Mouse (Mus musculus) bone marrow, adult 2 months (tissue): ENCODE data around the gene Tsc22d4. TPM values are rescaled to one million over a fixed set of nuclear protein-coding genes. Genes with fewer than 3 reads are reported as not detected.

Experiments used
- H3K27ac ChIP-seq: fragments of 200-500 bp; 2 replicates; pipeline ENCODE4 v1.5.1; 2012; ENCODE audit warnings: low read depth, mild to moderate bottlenecking, control low read depth, inconsistent platforms, low read length; ENCODE audit not compliant: control insufficient read depth, poor library complexity, insufficient read depth
- H3K4me1 ChIP-seq: fragments of 200-500 bp; 2 replicates; pipeline ENCODE4 v1.6.1; 2011; ENCODE audit warnings: low read length; ENCODE audit not compliant: control insufficient read depth, insufficient read depth
- H3K4me3 ChIP-seq: fragments of 200-500 bp; replicated peaks from 2 replicates; pipeline ENCODE3; 2011; ENCODE audit warnings: mild to moderate bottlenecking, low read depth, low read length, control low read depth; ENCODE audit not compliant: control insufficient read depth
- CTCF ChIP-seq: fragments of 200-500 bp; IDR thresholded peaks from 2 replicates; pipeline ENCODE4 v1.5.1; 2011; ENCODE audit warnings: low read length, control low read depth; ENCODE audit not compliant: control insufficient read depth, insufficient read depth
- POLR2A ChIP-seq: fragments of 200-500 bp; IDR thresholded peaks from 2 replicates; pipeline ENCODE4 v1.6.1; 2011; ENCODE audit warnings: low read depth, mild to moderate bottlenecking, control low read depth, low read length, borderline replicate concordance; ENCODE audit not compliant: control insufficient read depth
- WGBS: fragments of 180-500 bp; shearing (Covaris S2); methylation state at CpG from one replicate; pipeline ENCODE4 v1.1.7; 2018; 5-methylcytosine and 5-hydroxymethylcytosine counted together
- polyA plus RNA-seq: library from polyadenylated mRNA; stranded (reverse); fragments of >200 nt; gene quantifications from 2 replicates; pipeline ENCODE4 v1.2.4, GENCODE M21; 2011; ENCODE audit warnings: low replicate concordance; ENCODE audit not compliant: missing spikeins, insufficient read depth, insufficient read length

Gene Tsc22d4
- polyA plus RNA-seq, 1 experiment, result 144 TPM

DNA sequence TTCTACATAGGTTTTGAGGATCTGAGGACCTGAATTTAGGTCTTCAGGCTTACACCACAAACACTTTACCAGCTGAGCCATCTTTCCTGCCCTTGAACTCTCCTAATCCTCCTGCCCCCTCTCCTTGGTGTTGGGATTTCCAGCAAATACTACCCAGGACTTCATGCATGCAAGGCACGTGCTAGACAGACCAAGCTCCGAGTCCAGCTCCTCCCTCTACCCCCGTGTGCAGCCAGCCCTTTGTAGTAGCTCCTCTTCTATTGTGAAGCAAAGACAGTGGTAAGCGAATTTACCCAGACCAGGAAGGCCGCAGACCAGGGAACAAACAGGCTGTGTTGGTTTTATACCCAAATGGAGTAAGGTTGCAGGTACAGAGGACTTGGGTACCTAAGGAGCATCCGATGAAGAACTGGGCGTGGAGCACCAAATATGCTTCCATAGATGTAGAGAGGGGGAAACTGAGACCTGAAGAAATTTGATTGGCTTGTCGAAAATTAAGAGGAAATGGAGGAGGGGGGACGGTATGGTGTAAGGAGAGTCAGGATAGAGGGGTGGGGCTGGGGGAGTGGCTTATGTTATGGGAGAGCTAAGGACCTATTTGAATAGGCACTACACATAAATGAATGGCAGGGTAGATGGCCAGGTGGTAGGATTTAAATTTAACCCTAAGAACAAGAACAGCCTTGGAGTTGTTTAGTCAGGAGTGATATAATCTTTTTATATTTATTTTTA, 19.2 kb downstream of the Tsc22d4 start:
- Histone ChIP-seq H3K27ac (no peak overlapping the region), H3K4me3 (no peak overlapping the region), H3K4me1 (no peaks in the 10 kb centered on the region)
- TF ChIP-seq CTCF, result no peak
- TF ChIP-seq POLR2A, result no peak
- WGBS, result 75% methylated on average over 9 of the region's 9 CpGs

DNA sequence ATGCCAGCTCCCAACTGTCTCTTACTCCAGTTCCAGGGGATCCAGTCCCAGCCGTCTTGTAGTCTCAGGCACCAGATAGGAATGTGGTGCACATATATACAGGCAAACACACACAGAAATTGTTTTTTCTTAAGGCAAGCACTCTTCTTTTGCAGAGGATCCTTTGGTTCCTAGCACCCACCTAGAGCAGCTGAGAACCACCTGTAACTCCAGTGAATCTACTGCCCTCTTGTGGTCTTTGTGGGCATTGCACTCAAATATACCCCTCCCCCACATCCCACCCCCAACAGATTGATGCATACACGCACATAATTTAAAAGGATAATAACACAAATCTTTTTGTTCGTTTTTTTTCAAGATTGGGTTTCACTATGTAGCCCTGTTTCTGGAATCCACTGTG, 20.7 kb downstream of the Tsc22d4 start:
- TF ChIP-seq CTCF (peak; percentile 28; the same call in 1 of the 2 replicates), POLR2A (no peak)
- WGBS, result 67% methylated on average over 3 of the region's 3 CpGs
- Histone ChIP-seq H3K27ac (no peak overlapping the region), H3K4me3 (no peak overlapping the region), H3K4me1 (no peaks in the 10 kb centered on the region)

DNA sequence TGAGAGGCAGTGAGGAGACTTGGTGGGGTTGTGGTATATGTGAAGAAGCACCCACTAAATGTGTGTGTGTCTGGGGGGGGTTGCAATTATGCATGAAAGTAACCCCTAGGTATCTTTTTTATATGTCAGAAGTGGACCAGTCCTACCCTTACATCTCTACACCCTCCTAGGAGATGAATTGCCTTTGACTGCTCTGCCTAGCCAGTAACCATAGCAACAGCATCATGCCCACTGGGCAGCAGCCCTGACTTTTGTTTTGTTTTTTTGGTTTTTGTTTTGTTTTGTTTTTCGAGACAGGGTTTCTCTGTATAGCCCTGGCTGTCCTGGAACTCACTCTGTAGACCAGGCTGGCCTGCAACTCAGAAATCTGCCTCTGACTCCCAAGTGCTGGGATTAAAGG, 22.9 kb downstream of the Tsc22d4 start:
- 76% methylated on average over 1 of the region's 1 CpGs for WGBS
- Histone ChIP-seq H3K4me3 (no peak overlapping the region), H3K4me1 (no peaks in the 10 kb centered on the region), H3K27ac (no peak overlapping the region)
- TF ChIP-seq POLR2A (no peak), CTCF (no peak)

DNA sequence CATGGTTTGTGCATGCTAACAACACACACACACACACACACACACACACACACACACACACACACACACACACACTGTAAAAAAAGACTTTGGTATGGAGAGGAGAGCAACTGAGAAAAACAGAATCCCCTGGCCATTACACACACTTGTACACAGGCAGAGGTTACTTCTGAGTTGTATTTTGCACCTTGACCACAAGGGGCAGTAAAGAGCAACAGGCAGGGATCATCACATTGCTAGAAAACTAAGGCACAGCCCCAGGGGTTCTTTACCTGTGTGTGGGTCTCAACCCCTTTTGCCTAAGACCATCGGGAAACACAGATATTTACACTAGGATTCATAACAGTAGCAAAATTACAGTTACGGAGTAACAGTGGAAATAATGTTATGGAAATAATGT, 25.2 kb downstream of the Tsc22d4 start:
- no peak overlapping the region for H3K27ac ChIP-seq
- H3K4me3 ChIP-seq, result no peak overlapping the region
- TF ChIP-seq POLR2A (no peak), CTCF (peak; percentile 48; the same call in 1 of the 2 replicates)
- WGBS, result 42% methylated on average over 2 of the region's 2 CpGs
- no peaks in the 10 kb centered on the region for H3K4me1 ChIP-seq

DNA sequence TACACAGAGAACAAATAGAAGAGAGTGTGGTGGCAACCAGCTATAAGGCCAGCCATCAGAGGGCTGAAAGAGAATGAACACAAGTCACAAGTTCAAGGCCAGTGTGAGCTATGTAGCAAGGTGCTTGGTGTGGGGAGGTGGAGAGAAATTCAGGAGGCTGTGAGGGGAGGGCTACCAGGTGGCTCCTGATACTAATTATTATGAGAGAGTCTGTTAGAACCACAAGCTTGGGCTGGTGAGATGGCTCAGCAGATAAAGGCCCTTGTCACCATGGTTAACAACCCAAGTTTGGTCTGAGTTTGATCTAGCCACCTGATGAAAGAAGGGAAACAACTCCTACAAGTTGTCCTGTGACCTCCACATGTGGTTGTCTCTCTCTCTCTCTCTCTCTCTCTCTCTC, 27.2 kb downstream of the Tsc22d4 start:
- H3K4me3 ChIP-seq, result no peak overlapping the region
- no peaks in the 10 kb centered on the region for H3K4me1 ChIP-seq
- no peak for TF ChIP-seq CTCF
- TF ChIP-seq POLR2A, result no peak
- H3K27ac ChIP-seq, result no peak overlapping the region

DNA sequence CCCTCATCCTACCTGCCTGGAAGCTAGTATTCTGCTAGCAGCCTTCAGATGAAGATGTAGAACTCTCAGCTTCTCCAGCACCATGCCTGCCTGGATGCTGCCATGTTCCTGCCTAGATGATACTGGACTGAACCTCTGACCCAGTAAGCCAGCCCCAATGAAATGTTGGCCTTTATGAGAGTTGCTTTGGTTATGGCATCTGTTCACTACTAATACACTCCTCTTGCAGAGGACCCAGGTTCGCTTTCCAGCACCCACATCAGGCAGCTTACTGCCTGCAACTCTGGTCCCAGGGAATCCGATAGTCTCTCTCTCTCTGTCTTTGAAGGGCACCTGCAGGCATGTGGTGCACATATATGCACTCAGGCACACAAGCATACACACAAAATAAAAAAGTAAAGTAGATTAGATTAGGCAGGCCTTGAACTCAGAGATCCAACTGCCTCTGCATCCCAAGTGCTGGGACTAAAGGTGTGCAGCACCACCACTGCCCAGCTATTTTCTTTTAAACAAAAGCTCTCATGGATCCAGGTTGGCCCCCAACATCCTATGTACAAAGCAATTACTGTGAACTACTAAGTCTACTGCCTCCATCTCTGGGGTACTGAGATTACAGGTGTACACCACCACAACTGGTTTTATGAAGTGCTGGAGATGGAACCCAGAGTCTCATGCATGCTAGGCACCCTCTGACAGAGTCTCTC, 30.2 kb downstream of the Tsc22d4 start:
- TF ChIP-seq CTCF (no peak), POLR2A (no peak)
- 90% methylated on average over 2 of the region's 2 CpGs for WGBS
- Histone ChIP-seq H3K4me1 (peaks cover 3% of the 10 kb centered on the region; the same call in 1 of the 2 replicates), H3K27ac (no peak overlapping the region), H3K4me3 (no peak overlapping the region)

DNA sequence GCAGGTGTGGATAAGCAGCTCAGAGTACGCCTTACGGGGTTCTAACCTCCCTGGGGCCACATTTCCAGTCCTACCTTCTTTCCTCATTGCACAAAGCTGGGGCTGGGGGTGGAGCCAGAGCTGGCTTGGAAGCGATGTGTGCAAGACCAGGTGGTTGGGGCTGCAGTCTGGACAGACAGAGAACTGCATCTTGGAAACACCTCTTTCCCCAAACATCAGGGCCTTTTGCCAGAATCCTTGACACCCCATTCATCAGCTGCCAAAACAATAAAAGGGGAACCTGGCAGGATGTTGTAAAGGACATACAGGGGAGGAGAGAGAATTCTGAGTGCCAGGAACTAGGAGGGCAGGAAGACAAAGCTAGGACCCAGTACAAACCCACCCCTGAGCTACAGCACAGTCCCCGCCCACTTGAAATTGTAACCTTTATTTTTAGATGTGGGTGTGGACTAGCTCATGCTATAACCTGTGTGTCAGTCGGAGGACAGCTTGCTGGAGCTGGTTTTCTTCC, 30.9 kb downstream of the Tsc22d4 start:
- no peak for TF ChIP-seq CTCF
- no peak for TF ChIP-seq POLR2A
- Histone ChIP-seq H3K4me1 (peaks cover 3% of the 10 kb centered on the region; the same call in 1 of the 2 replicates), H3K4me3 (no peak overlapping the region), H3K27ac (no peak overlapping the region)
- 4% methylated on average over 5 of the region's 5 CpGs for WGBS

DNA sequence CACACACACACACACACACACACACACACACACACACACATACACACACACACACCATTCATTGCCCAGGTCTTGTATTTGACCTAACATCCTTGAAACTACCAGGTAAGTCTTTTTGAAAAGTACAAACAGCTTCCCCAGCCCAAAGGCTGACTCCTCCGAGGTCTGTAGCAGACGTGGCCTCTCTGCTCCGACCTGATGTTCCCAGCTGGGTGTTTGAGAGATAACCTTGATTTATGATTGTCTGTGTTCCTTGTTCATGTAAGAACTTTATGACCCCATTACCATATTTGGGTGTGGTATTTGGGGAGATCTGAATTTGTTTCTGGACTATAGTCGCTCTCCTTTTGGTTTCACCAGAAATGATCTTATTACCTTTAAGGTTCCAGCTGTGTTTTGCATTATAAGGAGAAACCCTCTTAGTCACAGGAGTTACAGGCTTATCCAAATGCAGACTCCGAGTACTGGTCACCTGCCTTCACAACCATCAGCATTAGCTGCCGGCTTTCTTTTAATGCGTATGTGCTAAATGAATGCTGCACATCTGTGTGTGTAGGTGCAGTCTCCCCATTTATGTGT, 31.8 kb downstream of the Tsc22d4 start:
- no peak for TF ChIP-seq POLR2A
- no peak for TF ChIP-seq CTCF
- no peak overlapping the region for H3K27ac ChIP-seq
- 67% methylated on average over 7 of the region's 7 CpGs for WGBS
- H3K4me1 ChIP-seq, result peaks cover 3% of the 10 kb centered on the region; the same call in 1 of the 2 replicates
- H3K4me3 ChIP-seq, result no peak overlapping the region
